Mouse (Mus musculus) E14TG2a.4 (cell line): ENCODE data around the gene Olfr1513.
"Not testable (repeated sequence)": the region's sequence is repeated elsewhere in the genome, so short reads cannot be mapped to it uniquely, and the experiment has no call there.

Experiments used
- H3K27me3 ChIP-seq: 2 replicates; pipeline ENCODE4 v1.6.1; 2014; ENCODE audit warnings: low read length, control low read depth; ENCODE audit not compliant: insufficient read depth
- H3K36me3 ChIP-seq: 2 replicates; pipeline ENCODE4 v1.6.1; 2014; ENCODE audit warnings: low read length, control low read depth; ENCODE audit not compliant: insufficient read depth
- H3K4me1 ChIP-seq: replicated peaks from 2 replicates; pipeline ENCODE4 v1.6.1; 2014; ENCODE audit warnings: low read depth, low read length, control low read depth
- H3K4me3 ChIP-seq: replicated peaks from 2 replicates; pipeline ENCODE4 v1.5.1; 2014; ENCODE audit warnings: mild to moderate bottlenecking, low read length
- H3K9me3 ChIP-seq: 2 replicates; pipeline ENCODE4 v1.6.1; 2014; ENCODE audit warnings: low read length, control low read depth
- CTCF ChIP-seq: conservative IDR thresholded peaks from 2 replicates; pipeline ENCODE4 v1.5.1; 2014; ENCODE audit warnings: low read length
- NANOG ChIP-seq: IDR thresholded peaks from 2 replicates; pipeline ENCODE4 v1.6.1; 2014; ENCODE audit warnings: borderline replicate concordance, low read length, mixed read lengths
- POU5F1 ChIP-seq: IDR thresholded peaks from 2 replicates; pipeline ENCODE4 v1.6.1; 2014; ENCODE audit warnings: low read length, borderline replicate concordance

Gene Olfr1513

DNA sequence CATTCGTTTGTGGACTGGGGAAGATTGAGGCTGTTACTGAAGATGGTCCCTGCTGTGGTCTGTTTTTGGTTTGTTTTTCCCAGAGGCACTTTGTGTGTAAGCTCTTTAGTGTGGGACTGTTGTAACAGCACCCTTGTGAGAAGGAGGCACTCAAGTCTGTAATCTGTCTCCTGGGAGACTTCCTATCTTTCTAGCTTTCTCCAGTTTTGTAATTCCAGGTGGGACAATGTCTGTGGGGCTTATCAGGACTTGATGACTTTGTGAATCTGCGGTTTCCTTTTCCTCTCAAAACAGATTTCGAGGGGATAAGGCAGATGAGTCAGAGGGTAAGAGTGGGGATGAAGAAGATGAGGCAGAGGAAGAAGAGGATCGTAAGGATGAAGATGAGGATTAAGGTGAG lies at the start of gene Olfr1513:
Gene Olfr1513 (minus strand): TSS at position 101 of the 400 bp plus-strand sequence.
- no peaks in the 10 kb centered on the region for H3K9me3 ChIP-seq
- no peak within 1 kb of the TSS for H3K4me3 ChIP-seq
- no peaks in the 10 kb centered on the region for H3K27me3 ChIP-seq
- H3K4me1 ChIP-seq = no peaks in the 10 kb centered on the region
- TF ChIP-seq NANOG (no peak), POU5F1 (no peak), CTCF (no peak)
- no peaks in the 10 kb centered on the region for H3K36me3 ChIP-seq

DNA sequence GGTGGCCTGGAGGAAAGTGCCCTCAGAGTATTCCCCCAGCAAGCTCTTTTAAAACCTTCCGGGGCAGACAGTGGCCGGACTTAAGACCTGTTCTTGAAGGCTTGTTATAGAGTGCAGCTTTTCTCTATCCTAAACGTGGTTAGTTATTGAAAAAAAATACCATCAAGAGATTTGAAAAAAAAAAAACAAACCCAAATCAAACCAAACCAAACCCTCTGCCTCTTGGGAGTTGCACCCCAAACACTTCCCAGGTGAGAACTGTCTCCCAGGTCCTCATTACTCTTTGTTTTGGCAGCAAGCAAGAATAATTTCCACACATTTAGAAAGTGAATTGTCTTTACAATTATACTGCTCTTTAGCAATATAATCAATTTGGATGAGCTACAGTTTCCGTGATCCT lies 41.1 kb upstream of the Olfr1513 start, which contains the start of gene Olfr1511:
Gene Olfr1511 (minus strand): TSS at position 101 of the 400 bp plus-strand sequence.
- Histone ChIP-seq H3K4me3 (no peak within 1 kb of the TSS), H3K27me3 (no peaks in the 10 kb centered on the region), H3K36me3 (no peaks in the 10 kb centered on the region), H3K9me3 (no peaks in the 10 kb centered on the region), H3K4me1 (no peaks in the 10 kb centered on the region)
- no peak for TF ChIP-seq POU5F1
- TF ChIP-seq NANOG = no peak
- no peak for TF ChIP-seq CTCF

DNA sequence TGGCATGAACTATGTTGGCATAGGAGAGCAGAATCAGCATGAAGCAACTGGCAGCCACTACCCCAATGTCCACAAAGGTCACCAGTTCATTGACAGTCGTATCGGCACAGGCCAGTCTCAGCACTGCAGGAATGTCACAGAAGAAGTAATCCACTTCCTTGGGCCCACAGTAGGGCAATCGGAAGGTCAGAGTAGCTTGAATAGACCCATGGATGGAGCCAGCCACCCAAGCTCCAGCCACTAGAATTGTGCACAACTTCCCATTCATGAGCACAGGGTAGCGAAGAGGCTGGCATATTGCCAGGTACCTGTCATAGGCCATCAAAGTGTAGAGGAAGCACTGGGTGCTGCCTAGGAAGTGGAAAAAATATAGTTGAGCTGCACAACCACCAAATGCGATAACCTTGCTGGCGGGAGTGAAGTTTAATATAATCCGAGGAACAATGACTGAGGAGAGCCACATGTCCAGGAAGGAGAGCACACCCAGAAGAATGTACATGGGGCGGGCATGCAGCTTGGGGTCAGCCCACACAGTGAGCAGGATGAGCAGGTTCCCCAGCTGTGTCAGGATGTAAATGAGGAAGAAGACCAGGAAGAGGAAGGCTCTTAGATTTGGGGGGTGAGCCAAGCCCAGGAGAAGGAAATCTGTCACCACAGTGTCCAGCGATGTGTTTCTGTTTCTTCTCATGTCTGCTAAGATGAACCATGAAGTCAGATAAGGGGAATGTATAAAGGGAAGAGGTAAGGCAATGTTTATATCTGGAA lies 34.1 kb upstream of the Olfr1513 start:
- not testable (repeated sequence) for H3K4me1 ChIP-seq, H3K27me3 ChIP-seq, H3K4me3 ChIP-seq, H3K36me3 ChIP-seq, H3K9me3 ChIP-seq

DNA sequence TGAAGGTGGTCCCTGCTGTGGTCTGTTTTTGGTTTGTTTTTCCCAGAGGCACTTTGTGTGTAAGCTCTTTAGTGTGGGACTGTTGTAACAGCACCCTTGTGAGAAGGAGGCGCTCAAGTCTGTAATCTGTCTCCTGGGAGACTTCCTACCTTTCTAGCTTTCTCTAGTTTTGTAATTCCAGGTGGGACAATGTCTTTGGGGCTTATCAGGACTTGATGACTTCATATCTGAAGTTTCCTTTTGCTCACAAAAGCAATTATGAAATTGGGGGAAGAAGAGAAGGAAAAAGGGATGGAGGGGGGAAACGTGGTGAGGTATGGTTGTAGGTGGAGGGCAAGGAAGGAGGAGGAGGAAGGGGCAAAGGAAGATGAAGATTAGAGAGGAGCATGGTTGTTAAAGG lies 22.9 kb upstream of the Olfr1513 start, which contains the start of gene Olfr1512:
Gene Olfr1512 (minus strand): TSS at position 101 of the 400 bp plus-strand sequence.
- no peak within 1 kb of the TSS for H3K4me3 ChIP-seq
- no peak for TF ChIP-seq POU5F1
- no peak for TF ChIP-seq CTCF
- no peak for TF ChIP-seq NANOG
- H3K4me1 ChIP-seq = no peaks in the 10 kb centered on the region
- H3K9me3 ChIP-seq = no peaks in the 10 kb centered on the region
- no peaks in the 10 kb centered on the region for H3K27me3 ChIP-seq
- H3K36me3 ChIP-seq = no peaks in the 10 kb centered on the region

DNA sequence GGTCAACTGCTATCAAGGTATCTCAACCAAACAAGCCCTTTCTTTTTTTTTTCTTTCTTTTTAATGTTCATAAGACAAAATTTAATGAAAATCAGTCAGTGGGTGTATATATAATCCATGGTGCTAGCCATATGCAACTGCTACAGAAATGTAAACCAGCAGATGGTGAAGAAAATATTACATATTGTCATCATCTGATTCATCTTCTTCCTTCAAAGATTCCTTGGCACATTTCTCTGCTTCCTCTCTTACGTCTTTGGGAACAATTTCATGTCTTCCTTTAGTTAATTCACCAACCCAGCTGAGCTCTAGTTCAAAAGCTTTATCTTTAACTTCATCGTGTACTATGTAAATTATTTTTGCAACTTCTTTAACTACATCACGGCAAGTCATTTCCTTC lies 12.5 kb upstream of the Olfr1513 start:
- Histone ChIP-seq H3K36me3 (no peaks in the 10 kb centered on the region), H3K4me1 (no peaks in the 10 kb centered on the region), H3K27me3 (no peaks in the 10 kb centered on the region), H3K9me3 (no peaks in the 10 kb centered on the region), H3K4me3 (no peak overlapping the region)
- TF ChIP-seq CTCF = no peak
- TF ChIP-seq POU5F1 = no peak
- no peak for TF ChIP-seq NANOG

DNA sequence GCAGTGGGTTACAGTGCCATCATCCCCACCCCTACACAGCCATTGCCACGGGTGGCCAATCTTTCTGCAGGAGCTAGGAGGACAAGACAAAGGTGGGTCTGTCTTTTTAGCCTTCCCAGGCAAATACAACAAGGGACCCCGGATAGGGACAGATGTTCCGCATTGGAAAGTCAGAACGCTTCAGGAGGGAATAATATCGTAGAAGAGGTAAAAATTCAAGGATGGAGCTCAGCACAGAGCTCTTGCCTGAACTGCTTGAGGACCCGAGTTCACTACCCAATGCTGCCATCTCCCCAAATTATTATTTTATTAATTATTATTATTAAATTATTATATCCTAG lies 16.7 kb downstream of the Olfr1513 start:
- no peak for TF ChIP-seq CTCF
- no peak for TF ChIP-seq POU5F1
- TF ChIP-seq NANOG = no peak
- peaks cover 2% of the 10 kb centered on the region; the same call in 1 of the 2 replicates for H3K9me3 ChIP-seq
- H3K36me3 ChIP-seq = no peaks in the 10 kb centered on the region
- peaks cover 2% of the 10 kb centered on the region; the same call in 1 of the 2 replicates for H3K27me3 ChIP-seq
- peaks cover 10% of the 10 kb centered on the region for H3K4me1 ChIP-seq
- H3K4me3 ChIP-seq = no peak overlapping the region

DNA sequence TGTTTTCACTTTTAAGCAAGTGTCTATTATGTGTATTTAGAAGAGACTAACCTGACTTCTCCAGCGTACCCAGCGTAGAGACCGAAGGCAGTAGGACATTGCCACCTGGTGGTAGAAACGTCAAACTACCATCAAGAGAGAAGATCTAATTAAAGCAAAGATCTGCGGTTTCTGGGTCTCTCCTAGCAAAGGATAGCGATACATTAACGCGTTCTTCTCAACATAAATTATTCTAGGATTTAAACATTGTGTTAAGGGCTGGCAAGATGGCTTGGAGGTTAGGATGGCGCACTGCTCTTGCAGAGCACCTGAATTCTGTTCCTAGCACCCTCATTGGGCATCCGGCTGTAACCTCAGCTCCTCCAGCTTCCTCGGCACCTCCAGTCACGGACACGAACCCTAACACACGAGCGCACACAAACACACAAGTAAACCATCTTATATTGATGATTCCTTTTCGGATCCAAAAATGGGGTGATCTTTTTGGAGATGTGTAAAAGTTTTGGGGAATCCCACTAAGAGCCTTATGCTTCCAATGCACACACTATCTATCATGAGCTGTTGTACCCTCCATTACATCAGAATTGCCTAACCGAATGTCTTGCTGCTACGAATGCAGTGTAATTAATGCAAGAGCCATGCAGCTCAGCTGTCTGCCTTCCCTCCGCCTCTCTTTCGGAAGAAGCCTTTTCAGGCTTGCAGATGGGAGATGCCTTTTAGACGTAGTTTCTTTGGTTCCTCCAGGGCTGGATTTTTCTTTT lies 17.3 kb downstream of the Olfr1513 start:
- Histone ChIP-seq H3K4me3 (no peak overlapping the region), H3K36me3 (no peaks in the 10 kb centered on the region), H3K4me1 (peaks cover 9% of the 10 kb centered on the region), H3K27me3 (peaks cover 2% of the 10 kb centered on the region; the same call in 1 of the 2 replicates), H3K9me3 (no peaks in the 10 kb centered on the region)
- TF ChIP-seq CTCF (peak; percentile 58), NANOG (no peak), POU5F1 (no peak)

DNA sequence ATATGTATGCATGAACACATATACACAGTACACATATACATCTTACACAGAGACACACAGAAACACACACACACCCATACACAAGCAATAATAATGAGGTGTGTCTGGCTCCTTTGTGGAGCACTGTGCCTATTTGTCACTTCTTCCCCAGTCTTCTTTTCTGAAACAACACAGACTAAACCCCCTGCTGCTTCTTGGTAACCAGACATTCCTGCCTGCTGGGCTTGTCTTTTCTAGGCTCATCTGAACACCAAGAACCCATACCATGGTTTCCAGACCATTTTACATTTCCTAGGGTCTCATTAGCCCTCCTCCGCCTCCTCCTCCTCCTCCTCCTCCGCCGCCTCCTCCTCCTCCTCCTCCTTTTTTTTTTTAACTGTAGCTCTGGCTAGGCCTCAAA lies 24.0 kb downstream of the Olfr1513 start:
- Histone ChIP-seq H3K36me3 (no peaks in the 10 kb centered on the region), H3K4me1 (peaks cover 50% of the 10 kb centered on the region), H3K27me3 (peaks cover 22% of the 10 kb centered on the region), H3K9me3 (no peaks in the 10 kb centered on the region), H3K4me3 (no peak overlapping the region)
- TF ChIP-seq NANOG = no peak
- TF ChIP-seq POU5F1 = no peak
- TF ChIP-seq CTCF = no peak

DNA sequence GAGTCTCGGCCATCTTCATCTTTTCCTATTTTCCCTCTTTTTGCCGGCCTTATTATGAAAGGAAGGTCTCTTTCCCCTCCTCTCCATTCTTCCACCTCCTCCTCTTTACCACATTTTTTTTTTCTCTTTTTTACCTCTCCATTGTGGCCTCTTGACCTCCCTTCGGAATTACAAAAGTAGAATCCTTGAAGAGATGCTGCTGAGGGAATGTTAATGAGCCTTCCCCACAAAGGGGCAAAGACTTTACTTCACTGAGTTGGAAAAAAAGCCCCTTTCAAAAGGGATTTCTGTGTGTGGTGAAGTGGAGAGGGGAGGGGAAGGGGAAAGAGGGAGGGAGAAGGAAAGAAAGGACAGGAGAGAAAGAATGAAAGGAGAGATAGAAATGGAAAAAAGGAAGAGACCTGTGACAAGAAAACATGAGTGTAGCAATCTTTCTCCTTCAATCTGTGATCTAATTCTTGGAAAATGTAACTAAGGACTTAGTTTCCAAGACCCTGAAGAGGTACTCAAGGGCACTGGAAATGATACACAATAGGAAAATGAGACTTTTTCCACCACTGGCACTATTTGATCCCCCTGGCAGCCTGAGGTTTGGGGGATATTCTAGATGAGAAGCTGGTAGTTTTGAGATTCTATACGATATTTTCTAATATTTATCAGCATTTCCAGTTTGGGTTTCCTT lies 25.0 kb downstream of the Olfr1513 start:
- H3K4me1 ChIP-seq = peaks cover 60% of the 10 kb centered on the region
- TF ChIP-seq POU5F1 (no peak), NANOG (no peak), CTCF (no peak)
- H3K9me3 ChIP-seq = no peaks in the 10 kb centered on the region
- no peaks in the 10 kb centered on the region for H3K36me3 ChIP-seq
- no peak overlapping the region; the same call in 1 of the 2 replicates for H3K4me3 ChIP-seq
- H3K27me3 ChIP-seq = peaks cover 28% of the 10 kb centered on the region
